Mouse (Mus musculus): ENCODE data around the gene Crocc.

Gene Crocc

GRCm38 (mm10) chr4:141060426-141061301 lies at the start of gene Crocc:
TSS of gene Crocc (minus strand) at chr4:141060550.
- in situ Hi-C loops (cut with MboI): no loop called here

GRCm38 (mm10) chr4:141108196-141108732 lies 47.9 kb upstream of the Crocc start:
- in situ Hi-C loops (cut with MboI): no loop called here

GRCm38 (mm10) chr4:141106526-141107183 lies 46.3 kb upstream of the Crocc start:
- in situ Hi-C loops (cut with MboI): no loop called here

- in situ Hi-C loops (cut with MboI): no loop called here
These were observed 41.5 kb upstream of the Crocc start for GRCm38 (mm10) chr4:141101855-141102254.

- in situ Hi-C loops (cut with MboI): no loop called here
These were observed 40.9 kb upstream of the Crocc start for GRCm38 (mm10) chr4:141101291-141101690.

- in situ Hi-C loops (cut with MboI): no loop called here
These were observed 39.6 kb upstream of the Crocc start for GRCm38 (mm10) chr4:141099956-141100355.

- in situ Hi-C loops (cut with MboI): no loop called here
These were observed 38.6 kb upstream of the Crocc start for GRCm38 (mm10) chr4:141098935-141099334.

GRCm38 (mm10) chr4:141096710-141097109 lies 36.4 kb upstream of the Crocc start:
- in situ Hi-C loops (cut with MboI): no loop called here

- in situ Hi-C loops (cut with MboI): no loop called here
These were observed 34.7 kb upstream of the Crocc start for GRCm38 (mm10) chr4:141095016-141095415.

GRCm38 (mm10) chr4:141088714-141089113 lies 28.4 kb upstream of the Crocc start:
- in situ Hi-C loops (cut with MboI): no loop called here

GRCm38 (mm10) chr4:141088033-141088432 lies 27.7 kb upstream of the Crocc start, which contains the start of gene Spata21:
TSS of gene Spata21 (plus strand) at chr4:141088333.
- in situ Hi-C loops (cut with MboI): no loop called here

GRCm38 (mm10) chr4:141086862-141087261 lies 26.5 kb upstream of the Crocc start:
- in situ Hi-C loops (cut with MboI): no loop called here

- in situ Hi-C loops (cut with MboI): no loop called here
These were observed 18.3 kb upstream of the Crocc start for GRCm38 (mm10) chr4:141078510-141079137.

GRCm38 (mm10) chr4:141077681-141078509 lies 17.5 kb upstream of the Crocc start, which contains the start of gene Necap2:
TSS of gene Necap2 (minus strand) at chr4:141078357.
- in situ Hi-C loops (cut with MboI): no loop called here

- in situ Hi-C loops (cut with MboI): no loop called here
These were observed 16.6 kb upstream of the Crocc start for GRCm38 (mm10) chr4:141076761-141077506.

- in situ Hi-C loops (cut with MboI): no loop called here
These were observed 13.8 kb upstream of the Crocc start for GRCm38 (mm10) chr4:141074109-141074508.

- in situ Hi-C loops (cut with MboI): no loop called here
These were observed 13.3 kb upstream of the Crocc start for GRCm38 (mm10) chr4:141073661-141074060.

- in situ Hi-C loops (cut with MboI): no loop called here
These were observed 12.2 kb upstream of the Crocc start for GRCm38 (mm10) chr4:141072502-141072901.

GRCm38 (mm10) chr4:141069731-141070130 lies 9.4 kb upstream of the Crocc start:
- in situ Hi-C loops (cut with MboI): no loop called here

GRCm38 (mm10) chr4:141068655-141069054 lies 8.3 kb upstream of the Crocc start:
- in situ Hi-C loops (cut with MboI): no loop called here

Measured in mature B cell (primary cell).